Mouse (Mus musculus) megakaryocyte, embryonic 14.5 days (primary cell): ENCODE results near the gene Gm21149.
"Not testable (repeated sequence)": the region's sequence is repeated elsewhere in the genome, so short reads cannot be mapped to it uniquely, and the experiment has no call there.

Experiments
- FLI1 ChIP-seq: IDR thresholded peaks from 2 replicates; pipeline ENCODE4 v1.6.1; 2012; ENCODE audit warnings: low read length, inconsistent platforms, mixed read lengths
- GATA1 ChIP-seq: IDR thresholded peaks from 3 replicates; pipeline ENCODE4 v1.6.1; 2012; ENCODE audit warnings: mixed read lengths, low read length, inconsistent platforms, borderline replicate concordance

- not testable (repeated sequence) for TF ChIP-seq GATA1, FLI1
These were observed 40.8 kb upstream of the Gm21149 start for GRCm38 (mm10) chr5:15517150-15517549.
